Mouse (Mus musculus) MEL (cell line): Measurements from ENCODE around the gene Tex11.

Experiments used
- BHLHE40 ChIP-seq: IDR thresholded peaks from 2 replicates; pipeline ENCODE4 v1.6.1; 2012; ENCODE audit warnings: low read depth, mild to moderate bottlenecking, inconsistent platforms, low read length, improper control_type of control experiment, borderline replicate concordance
- CTCF ChIP-seq, 3 experiments: IDR thresholded peaks in 2 of 3; conservative IDR thresholded peaks in 1 of 3; 2 replicates each; pipeline ENCODE4 v1.5.1; 2011 to 2012; ENCODE audit warnings: low read length in 3 of 3, low read depth in 2 of 3, mild to moderate bottlenecking in 2 of 3, improper control_type of control experiment in 1 of 3, inconsistent platforms in 1 of 3, mixed read lengths in 1 of 3, moderate library complexity in 1 of 3; ENCODE audit not compliant: control insufficient read depth in 1 of 3, insufficient read depth in 1 of 3, poor library complexity in 1 of 3, severe bottlenecking in 1 of 3
- EP300 ChIP-seq, 2 experiments: IDR thresholded peaks; 2 replicates each; pipeline ENCODE4 v1.6.1; 2011; ENCODE audit warnings: improper control_type of control experiment in 2 of 2, low read length in 2 of 2, low read depth in 1 of 2, mild to moderate bottlenecking in 1 of 2
- GABPA ChIP-seq: IDR thresholded peaks from 2 replicates; pipeline ENCODE4 v1.6.1; 2012; ENCODE audit warnings: low read depth, mild to moderate bottlenecking, inconsistent platforms, low read length, improper control_type of control experiment, moderate library complexity
- HCFC1 ChIP-seq: IDR thresholded peaks from 2 replicates; pipeline ENCODE4 v1.6.1; 2012; ENCODE audit warnings: low read depth, mild to moderate bottlenecking, inconsistent platforms, low read length, improper control_type of control experiment, moderate library complexity
- MAX ChIP-seq: IDR thresholded peaks from 2 replicates; pipeline ENCODE4 v1.6.1; 2011; ENCODE audit warnings: low read length, improper control_type of control experiment
- MAZ ChIP-seq: IDR thresholded peaks from 2 replicates; pipeline ENCODE4 v1.6.1; 2012; ENCODE audit warnings: low read depth, mild to moderate bottlenecking, inconsistent platforms, low read length, improper control_type of control experiment
- NELFE ChIP-seq: IDR thresholded peaks from 2 replicates; pipeline ENCODE4 v1.6.1; 2011; ENCODE audit warnings: low read depth, low read length, improper control_type of control experiment
- POLR2A ChIP-seq, 2 experiments: IDR thresholded peaks; 2 replicates each; pipeline ENCODE4 v1.6.1; 2011 to 2012; ENCODE audit warnings: low read length in 2 of 2, mild to moderate bottlenecking in 2 of 2, control low read depth in 1 of 2, improper control_type of control experiment in 1 of 2, low read depth in 1 of 2, moderate library complexity in 1 of 2; ENCODE audit not compliant: control insufficient read depth in 1 of 2, insufficient read depth in 1 of 2, poor library complexity in 1 of 2
- POLR2AphosphoS2 ChIP-seq: IDR thresholded peaks from 2 replicates; pipeline ENCODE4 v1.6.1; 2011; ENCODE audit warnings: low read length, improper control_type of control experiment
- RAD21 ChIP-seq: IDR thresholded peaks from 2 replicates; pipeline ENCODE4 v1.6.1; 2011; ENCODE audit warnings: mild to moderate bottlenecking, low read depth, low read length, improper control_type of control experiment
- SIN3A ChIP-seq: IDR thresholded peaks from 2 replicates; pipeline ENCODE4 v1.6.1; 2012; ENCODE audit warnings: low read length, improper control_type of control experiment, inconsistent platforms
- SMC3 ChIP-seq: IDR thresholded peaks from 2 replicates; pipeline ENCODE4 v1.6.1; 2011; ENCODE audit warnings: low read depth, low read length, improper control_type of control experiment
- TCF12 ChIP-seq: IDR thresholded peaks from 2 replicates; pipeline ENCODE4 v1.6.1; 2014; ENCODE audit warnings: low read depth, mild to moderate bottlenecking, inconsistent platforms, low read length, improper control_type of control experiment, moderate library complexity

DNA sequence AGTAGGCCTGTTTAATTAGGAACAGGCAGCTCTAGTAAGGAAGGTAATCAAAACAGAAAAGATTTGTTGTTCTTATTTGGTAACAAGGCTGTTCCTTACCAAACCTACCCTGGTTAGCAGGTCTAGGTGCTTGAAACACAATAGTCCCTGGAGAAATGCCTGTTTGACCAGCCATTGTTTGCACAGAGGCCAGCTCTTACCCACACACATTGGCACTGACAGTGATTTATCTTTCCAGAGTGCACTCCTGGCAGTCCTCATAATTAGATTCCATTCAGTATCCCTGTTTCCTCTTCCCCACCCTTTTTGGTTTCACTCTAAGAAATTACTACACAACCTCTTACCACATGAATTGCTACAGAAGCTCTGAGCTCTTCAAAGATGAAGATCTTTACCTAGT lies 220.3 kb downstream of the Tex11 start:
- TF ChIP-seq RAD21: no peak
- TF ChIP-seq MAX: no peak
- no peak for TF ChIP-seq CTCF (IDR thresholded peaks at IDR 0.05 in 2 of 3, conservative IDR thresholded peaks at IDR 0.05 in 1 of 3; ENCODE audit: control insufficient read depth in 1 of 3, insufficient read depth in 1 of 3, low read depth in 2 of 3, low read length in 3 of 3, poor library complexity in 1 of 3, severe bottlenecking in 1 of 3)
- TF ChIP-seq EP300 (IDR thresholded peaks at IDR 0.05; ENCODE audit: low read depth in 1 of 2, low read length in 2 of 2): no peak
- TF ChIP-seq GABPA: no peak
- TF ChIP-seq MAZ: no peak
- no peak for TF ChIP-seq POLR2A (IDR thresholded peaks at IDR 0.05; ENCODE audit: control insufficient read depth in 1 of 2, insufficient read depth in 1 of 2, low read depth in 1 of 2, low read length in 2 of 2, poor library complexity in 1 of 2)
- TF ChIP-seq TCF12: no peak
- TF ChIP-seq BHLHE40: no peak
- TF ChIP-seq HCFC1: no peak
- TF ChIP-seq POLR2AphosphoS2: no peak
- no peak for TF ChIP-seq SIN3A
- no peak for TF ChIP-seq SMC3
- no peak for TF ChIP-seq NELFE
